Mouse (Mus musculus): ENCODE data around the gene Sparc.

GRCm38 (mm10) chr11:55414314-55414713, 8.7 kb downstream of the Sparc start:
- TF ChIP-seq POLR2A (IDR thresholded peaks at IDR 0.05; ENCODE audit: low read depth, low read length) (no peak), CTCF (IDR thresholded peaks at IDR 0.05; ENCODE audit: borderline replicate concordance, insufficient read depth, low read length) (no peak)

Data from embryonic fibroblast, embryonic 13.5 days (primary cell).